Mouse (Mus musculus) heart, postnatal 0 days (tissue): ENCODE results near the gene Cdkl1. TPM values are rescaled to one million over a fixed set of nuclear protein-coding genes. Genes with fewer than 3 reads are reported as not detected.

Source experiments
- ATAC-seq: fragments of 200-750 bp; cut with Nextera tagmentation; 2 replicates; pipeline ENCODE4 v1.8.0; 2017; ENCODE audit warnings: low read depth, moderate number of reproducible peaks, moderate library complexity; ENCODE audit not compliant: insufficient read depth
- DNase-seq: peaks from one replicate; pipeline ENCODE4 v3.0.0-alpha.2; 2016; ENCODE audit warnings: low spot score
- H3K27ac ChIP-seq: fragments of 300-500 bp; sonication (generic); 2 replicates; pipeline ENCODE4 v1.5.1; 2014; ENCODE audit warnings: low read depth, mild to moderate bottlenecking
- H3K27me3 ChIP-seq: fragments of 300-500 bp; sonication (generic); 2 replicates; pipeline ENCODE4 v1.6.1; 2014; ENCODE audit warnings: low read length, mixed read lengths; ENCODE audit not compliant: control insufficient read depth, insufficient read depth
- H3K36me3 ChIP-seq: fragments of 300-500 bp; sonication (generic); replicated peaks from 2 replicates; pipeline ENCODE4 v1.6.1; 2014; ENCODE audit warnings: low read length, mixed read lengths; ENCODE audit not compliant: control insufficient read depth, insufficient read depth
- H3K4me1 ChIP-seq: fragments of 300-500 bp; sonication (generic); 2 replicates; pipeline ENCODE4 v1.6.1; 2014; ENCODE audit warnings: antibody characterized with exemption; ENCODE audit not compliant: control insufficient read depth, insufficient read depth
- H3K4me2 ChIP-seq: fragments of 300-500 bp; sonication (generic); 2 replicates; pipeline ENCODE4 v1.6.1; 2014; ENCODE audit warnings: low read depth, mild to moderate bottlenecking, low read length, moderate library complexity
- H3K4me3 ChIP-seq: fragments of 300-500 bp; sonication (generic); 2 replicates; pipeline ENCODE4 v1.5.1; 2014; ENCODE audit warnings: low read depth, low read length
- H3K9ac ChIP-seq: fragments of 300-500 bp; sonication (generic); replicated peaks from 2 replicates; pipeline ENCODE4 v1.6.1; 2014; ENCODE audit warnings: low read depth, low read length, mixed read lengths
- H3K9me3 ChIP-seq: fragments of 300-500 bp; sonication (generic); replicated peaks from 2 replicates; pipeline ENCODE4 v1.6.1; 2016; ENCODE audit warnings: low read length; ENCODE audit not compliant: control insufficient read depth
- CTCF ChIP-seq: IDR thresholded peaks from 2 replicates; pipeline ENCODE4 v1.5.1; 2016; ENCODE audit warnings: antibody characterized with exemption, control low read depth, low read depth
- EP300 ChIP-seq: IDR thresholded peaks from 2 replicates; pipeline ENCODE4 v1.6.1; 2016; ENCODE audit warnings: antibody characterized with exemption, low read depth
- WGBS: fragments of 180-500 bp; shearing (Covaris S2); extraction: QIAGEN DNeasy Blood & Tissue Kit; methylation state at CpG from one replicate; pipeline ENCODE4 v1.1.7; 2014; 5-methylcytosine and 5-hydroxymethylcytosine counted together
- microRNA counts: library from miRNA; unstranded; fragments of <30 nt; microRNA quantifications from one replicate; lab custom pipeline; 2015
- microRNA-seq: library from miRNA; unstranded; fragments of <30 nt; microRNA quantifications from one replicate; pipeline ENCODE4, GENCODE M21; 2016
- polyA plus RNA-seq: library from polyadenylated mRNA; unstranded; fragments of >200 nt; fragmentation: Nextera tagmentation; extraction: Ambion mirVana; gene quantifications from 2 replicates; pipeline ENCODE4 v1.2.1, GENCODE M21; 2015
- total RNA-seq: library from RNA; depleted of rRNA; stranded (reverse); fragments of >200 nt; gene quantifications from 2 replicates; pipeline ENCODE4 v1.2.3, GENCODE M21; 2014; ENCODE audit warnings: low replicate concordance; rRNA removed

Gene Cdkl1
- total and polyA plus RNA-seq, 2 experiments from 2014 or later: 3.8 to 6.0 TPM

GRCm38 (mm10) chr12:69698352-69698751, 92.7 kb downstream of the Cdkl1 start:
- 74% methylated on average over 6 of the region's 6 CpGs for WGBS
- Histone ChIP-seq H3K9me3 (no peaks in the 10 kb centered on the region), H3K36me3 (0 out of 2 replicates have a peak, but pooled peaks cover 11% of the 10 kb centered on the region), H3K27me3 (no peaks in the 10 kb centered on the region), H3K4me2 (no peak overlapping the region), H3K4me3 (no peak overlapping the region), H3K9ac (no peak overlapping the region), H3K27ac (no peak overlapping the region), H3K4me1 (no peaks in the 10 kb centered on the region)
- TF ChIP-seq EP300 (no peak), CTCF (no peak)
- ATAC-seq (no peak), DNase-seq (no peak)

MicroRNA genes within 50 kb of the gene (microRNA counts, 519-probe panel; counts per million panel counts)
- not detected for microRNA mmu-miR-681 (lab: Ali Mortazavi, UCI)

Small RNAs within 50 kb of the gene (microRNA-seq; reads per million reads assigned to microRNA genes)
- gene Mir681: not detected

Other genes starting within 250 kb of the Cdkl1 start
- gene Vcpkmt, start 208.2 kb downstream of the Cdkl1 start, total RNA-seq: 2.2 and 9.2 TPM in 2 replicates
- 9.6 and 10.6 TPM in 2 replicates for gene Vcpkmt, start 208.2 kb downstream of the Cdkl1 start, polyA plus RNA-seq
- gene Sos2, start 109.4 kb downstream of the Cdkl1 start, total RNA-seq: 10.8 and 12.9 TPM in 2 replicates
- gene Sos2, start 109.4 kb downstream of the Cdkl1 start, polyA plus RNA-seq: 5.2 and 5.7 TPM in 2 replicates
- gene L2hgdh, start 66.4 kb downstream of the Cdkl1 start, total RNA-seq: 22.0 and 24.7 TPM in 2 replicates
- 13.9 and 14.7 TPM in 2 replicates for gene L2hgdh, start 66.4 kb downstream of the Cdkl1 start, polyA plus RNA-seq
- gene Atp5s, start 66.3 kb downstream of the Cdkl1 start, total RNA-seq: 8.9 and 20.6 TPM in 2 replicates
- 40.9 and 41.4 TPM in 2 replicates for gene Atp5s, start 66.3 kb downstream of the Cdkl1 start, polyA plus RNA-seq
- 2.3 and 5.8 TPM in 2 replicates for gene Atl1, start 101.3 kb upstream of the Cdkl1 start, total RNA-seq
- 7.5 and 8.6 TPM in 2 replicates for gene Atl1, start 101.3 kb upstream of the Cdkl1 start, polyA plus RNA-seq
- 51.0 and 55.8 TPM in 2 replicates for gene Map4k5, start 101.9 kb upstream of the Cdkl1 start, total RNA-seq
- gene Map4k5, start 101.9 kb upstream of the Cdkl1 start, polyA plus RNA-seq: 19.1 and 20.2 TPM in 2 replicates
- gene Sav1, start 195.7 kb upstream of the Cdkl1 start, total RNA-seq: 35.5 and 48.1 TPM in 2 replicates
- 4.0 and 4.3 TPM in 2 replicates for gene Sav1, start 195.7 kb upstream of the Cdkl1 start, polyA plus RNA-seq